Mouse (Mus musculus): ENCODE results near the gene Arrdc3. TPM values are rescaled to one million over a fixed set of nuclear protein-coding genes. Genes with fewer than 3 reads are reported as not detected.

The Arrdc3 gene
- polyA plus RNA-seq, 1 experiment: 56.7 TPM

DNA sequence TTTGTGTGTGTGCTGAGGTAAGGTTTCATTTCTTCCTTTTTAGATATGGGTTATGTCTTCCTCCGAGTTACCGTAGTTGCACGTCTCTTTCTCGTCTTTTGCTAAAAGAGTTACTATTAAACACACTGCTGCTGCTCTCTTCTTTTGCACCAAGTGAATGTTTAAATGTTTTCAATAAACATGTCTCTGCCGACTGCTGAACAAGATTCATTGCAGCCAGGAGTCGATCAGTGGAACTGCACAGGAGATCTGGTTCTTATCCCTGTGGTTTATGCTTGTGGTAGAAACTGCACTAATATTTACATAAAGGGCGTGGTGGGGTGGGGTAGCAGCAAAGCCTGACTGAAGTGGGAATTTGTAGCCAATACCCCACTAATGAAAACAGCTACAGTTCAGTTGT, 45.0 kb downstream of the Arrdc3 start:
- TF ChIP-seq POLR2A (IDR thresholded peaks at IDR 0.05; ENCODE audit: borderline replicate concordance, insufficient read depth, low read length) (no peak), CTCF (IDR thresholded peaks at IDR 0.05; ENCODE audit: borderline replicate concordance, insufficient read depth, low read depth, low read length) (no peak)
- Histone ChIP-seq H3K4me1 (ENCODE audit: control insufficient read depth, insufficient read depth, low read length) (no peaks in the 10 kb centered on the region), H3K27me3 (ENCODE audit: control insufficient read depth, insufficient read depth, low read length) (no peaks in the 10 kb centered on the region), H3K4me3 (replicated peaks; ENCODE audit: insufficient read depth, low read depth, low read length) (no peak overlapping the region), H3K27ac (ENCODE audit: insufficient read depth, low read length) (no peak overlapping the region)
- 92% methylated on average over 7 of the region's 7 CpGs for WGBS
- DNase-seq: no peak

DNA sequence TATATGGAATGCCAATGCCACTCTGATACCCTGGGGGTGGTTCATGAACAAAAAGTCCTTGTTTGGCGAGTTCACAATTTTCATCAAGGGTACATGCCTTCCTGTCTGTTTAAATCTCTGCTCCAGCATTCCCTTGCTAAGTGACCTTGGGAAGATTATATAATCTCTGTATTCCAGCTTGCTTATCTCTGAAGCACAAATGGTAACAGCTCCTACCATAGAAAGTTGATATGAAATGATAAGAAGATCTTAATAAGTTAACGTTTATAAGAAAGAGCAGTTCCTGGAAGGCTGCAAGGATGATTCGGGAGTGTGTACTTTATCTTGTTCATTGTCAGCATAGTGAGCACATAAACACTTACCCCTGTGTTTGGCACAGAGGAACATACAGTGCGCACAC, 46.8 kb downstream of the Arrdc3 start:
- TF ChIP-seq CTCF (IDR thresholded peaks at IDR 0.05; ENCODE audit: borderline replicate concordance, insufficient read depth, low read depth, low read length) (no peak), POLR2A (IDR thresholded peaks at IDR 0.05; ENCODE audit: borderline replicate concordance, insufficient read depth, low read length) (no peak)
- DNase-seq: no peak
- H3K27me3 ChIP-seq (ENCODE audit: control insufficient read depth, insufficient read depth, low read length): no peaks in the 10 kb centered on the region
- no peak overlapping the region for H3K27ac ChIP-seq (ENCODE audit: insufficient read depth, low read length)
- H3K4me1 ChIP-seq (ENCODE audit: control insufficient read depth, insufficient read depth, low read length): no peaks in the 10 kb centered on the region
- H3K4me3 ChIP-seq (replicated peaks; ENCODE audit: insufficient read depth, low read depth, low read length): no peak overlapping the region
- 89% methylated on average over 4 of the region's 4 CpGs for WGBS

GRCm38 (mm10) chr13:80932816-80933402, 49.7 kb downstream of the Arrdc3 start:
- H3K27me3 ChIP-seq (ENCODE audit: control insufficient read depth, insufficient read depth, low read length): no peaks in the 10 kb centered on the region
- H3K4me3 ChIP-seq (replicated peaks; ENCODE audit: insufficient read depth, low read depth, low read length): no peak overlapping the region
- DNase-seq: no peak
- H3K27ac ChIP-seq (ENCODE audit: insufficient read depth, low read length): no peak overlapping the region
- TF ChIP-seq POLR2A (IDR thresholded peaks at IDR 0.05; ENCODE audit: borderline replicate concordance, insufficient read depth, low read length) (no peak), CTCF (IDR thresholded peaks at IDR 0.05; ENCODE audit: borderline replicate concordance, insufficient read depth, low read depth, low read length) (no peak)
- 57% methylated on average over 5 of the region's 5 CpGs for WGBS
- H3K4me1 ChIP-seq (ENCODE audit: control insufficient read depth, insufficient read depth, low read length): no peaks in the 10 kb centered on the region

DNA sequence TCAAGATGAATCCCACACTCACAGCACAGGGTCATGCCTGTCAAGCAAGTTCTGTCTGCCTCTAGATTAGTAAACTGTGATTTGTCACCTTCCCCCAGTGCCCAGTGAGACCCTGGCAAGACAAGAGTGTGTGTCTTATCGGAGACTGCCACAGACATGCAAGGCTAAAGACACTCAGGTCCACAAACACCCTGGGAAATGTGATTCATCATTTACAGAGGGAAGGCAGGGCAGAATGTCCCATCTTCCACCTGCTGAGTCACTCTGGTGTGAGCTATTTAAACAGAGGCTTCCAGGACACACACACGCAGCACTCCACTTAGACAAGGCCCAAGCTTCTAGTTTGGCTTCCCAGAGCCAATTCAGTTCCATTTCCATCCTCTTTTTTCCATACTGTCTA, 53.2 kb downstream of the Arrdc3 start:
- no peaks in the 10 kb centered on the region for H3K27me3 ChIP-seq (ENCODE audit: control insufficient read depth, insufficient read depth, low read length)
- TF ChIP-seq CTCF (IDR thresholded peaks at IDR 0.05; ENCODE audit: borderline replicate concordance, insufficient read depth, low read depth, low read length) (no peak), POLR2A (IDR thresholded peaks at IDR 0.05; ENCODE audit: borderline replicate concordance, insufficient read depth, low read length) (no peak)
- no peaks in the 10 kb centered on the region for H3K4me1 ChIP-seq (ENCODE audit: control insufficient read depth, insufficient read depth, low read length)
- no peak overlapping the region for H3K27ac ChIP-seq (ENCODE audit: insufficient read depth, low read length)
- 85% methylated on average over 2 of the region's 2 CpGs for WGBS
- H3K4me3 ChIP-seq (replicated peaks; ENCODE audit: insufficient read depth, low read depth, low read length): no peak overlapping the region
- no peak for DNase-seq

GRCm38 (mm10) chr13:80939228-80939627, 56.0 kb downstream of the Arrdc3 start:
- whole genome bisulfite sequencing: 45% methylated on average over 4 of the region's 4 CpGs
- H3K4me1 ChIP-seq (ENCODE audit: control insufficient read depth, insufficient read depth, low read length): no peaks in the 10 kb centered on the region

DNA sequence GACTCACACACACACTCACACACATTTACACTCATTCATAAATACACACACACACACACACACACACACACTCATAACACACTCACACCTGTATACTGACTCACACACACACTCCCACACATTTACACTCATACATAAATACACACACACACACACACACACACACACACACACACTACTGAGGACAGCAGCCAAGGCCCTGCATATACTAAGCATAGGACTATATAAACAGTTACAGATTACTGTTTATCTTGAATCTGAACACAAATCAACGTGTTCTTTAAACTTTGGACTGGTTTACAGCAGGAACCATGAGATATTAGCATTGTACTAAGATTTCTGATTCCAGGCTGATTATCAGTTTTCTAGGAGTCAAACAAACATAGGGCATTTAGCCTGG, 56.7 kb downstream of the Arrdc3 start:
- WGBS: 60% methylated on average over 1 of the region's 1 CpGs
- Histone ChIP-seq H3K4me3 (replicated peaks; ENCODE audit: insufficient read depth, low read depth, low read length) (no peak overlapping the region), H3K27me3 (ENCODE audit: control insufficient read depth, insufficient read depth, low read length) (no peaks in the 10 kb centered on the region), H3K4me1 (ENCODE audit: control insufficient read depth, insufficient read depth, low read length) (no peaks in the 10 kb centered on the region), H3K27ac (ENCODE audit: insufficient read depth, low read length) (no peak overlapping the region)
- TF ChIP-seq CTCF (IDR thresholded peaks at IDR 0.05; ENCODE audit: borderline replicate concordance, insufficient read depth, low read depth, low read length) (no peak), POLR2A (IDR thresholded peaks at IDR 0.05; ENCODE audit: borderline replicate concordance, insufficient read depth, low read length) (no peak)
- no peak for DNase-seq

More at GRCm38 (mm10) chr13:80939228-80939627, 56.0 kb downstream of the Arrdc3 start:
- TF ChIP-seq POLR2A (IDR thresholded peaks at IDR 0.05; ENCODE audit: borderline replicate concordance, insufficient read depth, low read length): no peak
- no peak for TF ChIP-seq CTCF (IDR thresholded peaks at IDR 0.05; ENCODE audit: borderline replicate concordance, insufficient read depth, low read depth, low read length)
- no peak overlapping the region; the same call in 1 of the 2 replicates for H3K27ac ChIP-seq (ENCODE audit: insufficient read depth, low read length)
- H3K27me3 ChIP-seq (ENCODE audit: control insufficient read depth, insufficient read depth, low read length): no peaks in the 10 kb centered on the region
- no peak for DNase-seq
- no peak overlapping the region for H3K4me3 ChIP-seq (replicated peaks; ENCODE audit: insufficient read depth, low read depth, low read length)

- H3K27ac ChIP-seq (ENCODE audit: insufficient read depth, low read length): no peak overlapping the region
- no peak for TF ChIP-seq POLR2A (IDR thresholded peaks at IDR 0.05; ENCODE audit: borderline replicate concordance, insufficient read depth, low read length)
- no peak for TF ChIP-seq CTCF (IDR thresholded peaks at IDR 0.05; ENCODE audit: borderline replicate concordance, insufficient read depth, low read depth, low read length)
- no peaks in the 10 kb centered on the region for H3K27me3 ChIP-seq (ENCODE audit: control insufficient read depth, insufficient read depth, low read length)
- 63% methylated on average over 5 of the region's 5 CpGs for WGBS
- H3K4me1 ChIP-seq (ENCODE audit: control insufficient read depth, insufficient read depth, low read length): no peaks in the 10 kb centered on the region
- DNase-seq: peak in 1 of 2 experiments; percentile 21
- H3K4me3 ChIP-seq (replicated peaks; ENCODE audit: insufficient read depth, low read depth, low read length): no peak overlapping the region
These were observed 57.2 kb downstream of the Arrdc3 start for GRCm38 (mm10) chr13:80940421-80940820.

- no peaks in the 10 kb centered on the region for H3K4me1 ChIP-seq (ENCODE audit: control insufficient read depth, insufficient read depth, low read length)
- H3K27me3 ChIP-seq (ENCODE audit: control insufficient read depth, insufficient read depth, low read length): no peaks in the 10 kb centered on the region
- H3K27ac ChIP-seq (ENCODE audit: insufficient read depth, low read length): no peak overlapping the region
- no peak for DNase-seq
- H3K4me3 ChIP-seq (replicated peaks; ENCODE audit: insufficient read depth, low read depth, low read length): no peak overlapping the region
- no peak for TF ChIP-seq CTCF (IDR thresholded peaks at IDR 0.05; ENCODE audit: borderline replicate concordance, insufficient read depth, low read depth, low read length)
- no peak for TF ChIP-seq POLR2A (IDR thresholded peaks at IDR 0.05; ENCODE audit: borderline replicate concordance, insufficient read depth, low read length)
- WGBS: 75% methylated on average over 10 of the region's 10 CpGs
These were observed 57.9 kb downstream of the Arrdc3 start for GRCm38 (mm10) chr13:80940860-80941630.
